Mouse (Mus musculus) ZHBTc4 (cell line): ENCODE results near the gene Spen.

Source experiments
- DNase-seq: peaks from one replicate; pipeline ENCODE4 v3.0.0-alpha.2; 2011; ENCODE audit warnings: low read depth, low spot score

Spen gene

DNA sequence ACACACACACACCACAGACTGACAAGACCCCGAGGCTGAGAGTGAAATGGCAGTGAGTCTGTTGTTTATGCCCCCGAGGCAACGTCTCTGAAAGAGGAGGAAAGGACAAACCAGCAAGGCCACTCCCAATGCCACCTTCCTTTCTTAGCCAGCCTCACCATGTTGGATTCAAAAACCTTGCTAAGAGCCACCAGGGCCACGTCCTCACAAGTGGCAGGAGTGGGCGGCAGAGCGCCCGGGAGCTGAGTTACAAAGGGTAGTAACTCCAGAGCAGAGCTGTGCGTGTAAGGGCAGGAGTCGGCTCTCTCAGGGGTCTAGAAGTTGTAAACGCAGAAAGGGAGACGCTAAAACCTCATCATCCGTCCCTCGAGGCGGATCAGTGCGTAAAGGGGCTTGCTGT lies 7.4 kb downstream of the Spen start:
- DNase-seq, result no peak

DNA sequence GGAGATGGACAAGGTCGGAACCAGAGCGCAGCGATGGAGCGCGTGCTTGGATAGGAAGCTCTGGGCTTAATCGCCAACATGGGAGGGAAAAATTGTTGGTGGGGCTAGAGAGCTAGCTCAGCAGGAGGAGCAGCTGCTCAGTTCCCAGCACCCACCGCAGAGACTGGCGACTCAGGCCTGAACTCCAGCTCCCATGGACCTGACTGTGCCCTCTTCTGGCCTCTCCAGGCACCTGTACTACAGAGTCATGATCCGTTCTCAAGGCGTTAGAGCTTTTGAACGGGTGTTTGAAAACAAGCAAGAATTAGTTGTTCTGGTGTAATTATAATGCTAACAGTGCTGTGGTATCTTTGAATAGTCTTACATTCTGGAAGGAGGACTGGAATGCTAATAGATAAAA lies 9.5 kb downstream of the Spen start:
- peak; percentile 70 for DNase-seq

DNA sequence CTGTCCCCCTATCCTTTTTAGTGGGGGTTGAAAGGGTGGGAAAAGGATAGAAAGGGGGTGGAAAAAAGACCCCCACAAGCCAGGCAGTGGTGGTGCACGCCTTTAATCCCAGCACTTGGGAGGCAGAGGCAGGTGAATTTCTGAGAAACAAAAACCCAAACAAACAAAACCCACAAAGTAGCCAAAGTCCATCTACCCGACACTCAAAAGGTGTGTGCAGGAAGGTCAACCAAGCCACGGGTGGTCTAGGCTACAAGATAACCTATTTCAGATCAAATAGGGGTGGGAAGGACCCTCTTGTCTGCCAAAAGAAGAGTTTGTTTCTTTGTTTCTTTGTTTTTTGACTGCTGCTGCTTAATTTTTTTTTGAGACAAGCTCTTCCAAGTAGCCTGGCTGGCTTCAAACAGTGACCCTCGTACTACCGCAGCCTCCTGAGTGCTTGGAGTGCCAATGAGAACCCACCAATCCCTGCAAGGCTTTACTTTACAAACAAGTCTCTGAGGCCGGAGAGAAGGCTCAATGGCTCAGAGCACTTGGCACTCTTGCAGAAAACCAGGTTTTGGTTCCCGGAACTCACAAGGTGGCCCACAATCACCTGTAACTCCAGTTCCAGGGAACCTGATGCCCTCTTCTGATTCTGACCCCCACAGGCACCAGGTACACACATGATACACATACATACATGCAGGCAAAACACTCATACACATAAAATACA lies 11.3 kb downstream of the Spen start:
- no peak for DNase-seq

DNA sequence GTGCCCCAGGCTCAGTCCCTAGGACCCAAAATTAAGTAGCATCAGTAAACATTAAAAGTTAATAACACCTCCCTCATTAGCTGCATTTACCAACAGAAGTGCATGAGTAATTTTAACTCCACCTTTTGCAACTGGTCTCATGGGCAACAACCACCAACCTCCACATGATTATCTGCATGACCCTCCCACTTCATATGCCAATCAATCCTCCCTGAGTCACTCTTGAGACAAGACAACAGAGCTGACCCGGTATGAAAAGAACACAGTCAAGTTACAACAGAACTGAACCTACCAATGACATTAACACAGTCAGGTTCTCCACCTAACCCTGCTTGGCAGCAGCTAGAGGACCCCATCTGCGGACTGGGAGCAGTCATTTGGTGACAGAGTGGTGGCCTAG lies 12.5 kb downstream of the Spen start:
- DNase-seq, result no peak

DNA sequence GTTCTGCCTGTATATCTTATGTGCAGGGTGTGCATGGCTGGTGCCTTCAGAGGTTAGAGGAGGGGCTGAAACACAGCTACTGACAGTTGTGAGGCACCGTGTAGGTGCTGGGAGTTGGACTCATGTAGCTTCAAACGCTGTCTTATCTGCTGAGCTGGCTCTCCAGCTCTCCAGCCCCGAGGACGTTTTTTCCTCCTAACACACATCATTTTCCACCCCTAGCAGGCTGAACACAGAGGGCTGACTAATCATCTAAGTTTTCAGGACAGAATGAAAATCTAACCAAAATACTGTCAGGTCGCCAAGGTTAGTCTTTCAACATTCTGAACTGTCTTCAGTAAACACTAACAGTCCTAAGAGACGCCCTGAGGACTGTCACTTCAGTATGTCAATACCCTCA lies 13.7 kb downstream of the Spen start:
- no peak for DNase-seq

DNA sequence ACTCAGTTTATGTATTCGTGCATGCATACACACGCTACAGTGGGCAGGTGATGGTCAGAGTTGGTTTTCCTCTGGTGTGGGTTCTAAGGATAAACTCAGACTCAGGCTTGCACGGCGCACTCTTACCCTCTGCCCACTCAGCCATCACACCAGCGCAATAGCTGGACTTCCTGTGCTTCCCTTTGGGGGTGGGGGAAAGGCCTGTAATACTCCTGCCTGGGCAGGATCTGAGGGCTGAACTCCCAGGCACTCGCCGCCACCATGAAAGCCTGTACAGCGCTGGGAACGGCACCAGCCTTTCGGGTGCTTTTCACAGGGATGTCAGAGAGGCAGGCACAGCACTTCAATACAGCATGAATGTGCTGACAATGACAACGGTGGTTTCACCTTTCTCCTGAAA lies 15.3 kb downstream of the Spen start:
- DNase-seq, result no peak

DNA sequence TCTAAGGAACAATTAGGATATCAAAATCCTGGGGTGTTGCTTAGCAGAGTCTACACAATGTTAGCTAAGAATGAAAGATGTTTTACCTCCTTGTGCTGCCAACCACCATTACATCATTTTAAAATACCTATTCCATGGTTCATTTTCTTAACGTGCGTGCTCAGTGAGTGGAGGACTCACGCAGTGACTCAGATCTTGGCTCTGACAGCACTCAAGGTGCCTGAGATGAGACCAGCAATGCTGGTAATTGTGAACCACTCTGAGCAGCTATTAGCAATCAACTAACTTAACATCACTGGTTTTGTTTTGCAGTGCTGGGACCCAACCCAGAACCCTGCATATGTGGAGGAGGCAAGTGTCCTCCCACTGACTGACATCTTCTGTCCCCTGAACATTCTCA lies 20.0 kb downstream of the Spen start:
- no peak for DNase-seq

DNA sequence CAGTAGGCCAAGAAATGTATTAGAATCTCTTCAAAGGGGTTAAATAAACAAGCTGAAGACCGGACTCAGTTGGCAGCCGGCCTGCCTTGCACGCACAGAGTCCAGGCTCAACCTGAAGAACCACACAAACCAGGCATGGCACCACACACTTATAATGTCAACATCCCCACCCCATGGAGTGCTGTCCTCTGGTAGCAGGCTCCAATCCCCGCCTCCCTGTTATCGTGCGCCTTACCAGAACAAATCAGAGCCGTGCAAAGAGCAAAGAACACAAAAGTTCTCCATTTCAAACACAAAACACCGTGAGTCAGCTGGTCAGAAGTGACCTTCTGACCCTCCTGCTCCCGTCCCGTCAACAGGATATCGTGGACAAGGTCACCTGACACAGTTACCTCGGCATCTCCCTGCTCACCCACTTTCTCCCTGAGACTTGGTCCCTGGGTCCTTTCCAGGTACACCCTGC lies 24.2 kb downstream of the Spen start:
- DNase-seq, result peak; percentile 32

DNA sequence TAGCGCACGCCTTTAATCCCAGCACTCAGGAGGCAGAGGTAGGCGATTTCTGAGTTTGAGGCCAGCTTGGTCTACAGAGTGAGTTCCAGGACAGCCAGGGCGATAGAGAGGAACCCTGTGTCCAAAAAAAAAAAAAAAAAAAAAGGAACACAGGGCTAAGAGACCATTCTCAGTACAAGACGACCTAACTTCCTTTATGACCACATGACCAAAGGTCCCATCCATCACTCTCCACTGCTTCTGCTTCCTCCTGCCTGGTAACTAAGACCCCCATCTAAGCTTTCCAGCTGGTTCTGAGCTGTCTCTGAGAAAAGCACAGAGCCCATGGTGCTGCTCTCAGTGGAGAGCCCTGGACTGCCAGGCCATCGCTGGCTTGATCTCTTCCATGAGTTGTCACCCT lies 26.3 kb downstream of the Spen start:
- DNase-seq, result no peak

DNA sequence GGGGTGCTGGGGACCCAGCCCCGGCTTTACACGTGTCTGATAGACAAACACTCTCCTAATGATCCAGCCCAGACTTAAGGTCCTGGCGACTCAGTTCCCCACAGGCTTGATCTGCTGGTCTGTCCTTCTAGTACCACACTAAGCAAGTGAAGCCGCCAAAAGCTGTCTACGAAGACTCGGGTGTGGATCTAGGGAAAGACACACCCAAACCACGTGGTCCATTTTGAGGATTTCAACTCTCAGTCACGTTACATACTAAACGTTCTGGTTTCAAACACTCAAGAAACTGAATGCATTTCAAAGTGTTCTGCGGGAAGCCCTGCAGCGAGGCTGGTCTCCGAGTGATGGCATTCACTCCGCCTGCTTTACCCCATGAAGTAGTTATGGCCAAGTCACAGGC lies 27.9 kb downstream of the Spen start:
- peak; percentile 60 for DNase-seq

DNA sequence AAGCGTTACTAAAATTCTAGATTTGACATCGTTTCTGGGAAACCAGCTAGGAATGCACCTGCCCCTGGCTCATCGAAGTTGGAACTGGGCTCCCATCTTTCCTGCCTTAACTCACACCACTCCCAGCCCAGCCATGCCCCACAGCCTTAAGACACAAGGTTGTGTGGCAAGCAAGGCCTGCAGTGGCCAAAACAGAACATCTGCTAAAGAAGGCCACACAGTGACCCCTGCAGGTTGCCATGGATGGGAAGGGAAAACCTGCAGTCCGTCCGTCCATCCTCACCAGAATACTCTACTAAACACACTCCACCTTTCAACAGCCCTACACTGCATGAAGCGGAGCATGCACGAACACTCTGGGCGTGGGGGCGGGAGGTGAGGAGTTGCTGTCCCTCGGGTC lies 31.5 kb downstream of the Spen start:
- DNase-seq, result peak; percentile 30

DNA sequence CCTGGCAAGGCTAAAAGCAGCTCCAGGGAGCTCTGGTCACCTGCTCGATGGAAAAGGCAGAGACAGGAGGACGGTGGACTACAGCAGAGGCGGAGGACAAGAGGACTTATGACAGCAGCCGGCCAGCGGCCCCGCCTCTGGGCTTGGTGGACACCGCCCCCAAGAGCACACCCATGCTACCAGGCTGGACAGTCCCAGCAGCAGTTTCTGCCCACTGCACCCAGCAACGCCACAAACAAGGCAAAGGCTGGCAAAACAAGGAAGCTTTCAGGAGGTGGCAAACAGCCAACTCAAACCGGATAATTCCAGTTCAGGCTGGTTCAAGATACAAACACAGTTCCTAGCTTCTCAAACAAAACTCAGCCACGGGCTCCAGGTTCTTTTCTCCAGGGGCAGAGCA lies 32.0 kb downstream of the Spen start:
- peak; percentile 90 for DNase-seq

DNA sequence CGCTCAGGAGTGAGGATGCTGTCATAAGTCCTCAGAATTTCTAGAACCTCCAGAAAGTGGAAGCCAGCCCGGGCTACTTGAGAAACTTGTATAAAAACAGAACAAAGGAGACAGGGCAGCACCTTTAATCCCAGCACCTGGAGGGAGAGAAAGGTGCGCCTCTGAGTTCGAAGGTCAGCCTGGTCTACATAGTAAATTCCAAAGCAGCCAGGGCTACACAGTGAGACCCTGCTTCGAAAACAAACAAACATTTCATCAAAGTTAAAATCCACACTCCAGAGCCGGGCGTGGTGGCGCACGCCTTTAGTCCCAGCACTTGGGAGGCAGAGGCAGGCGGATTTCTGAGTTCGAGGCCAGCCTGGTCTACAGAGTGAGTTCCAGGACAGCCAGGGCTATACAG lies 32.6 kb downstream of the Spen start:
- peak; percentile 54 for DNase-seq

DNA sequence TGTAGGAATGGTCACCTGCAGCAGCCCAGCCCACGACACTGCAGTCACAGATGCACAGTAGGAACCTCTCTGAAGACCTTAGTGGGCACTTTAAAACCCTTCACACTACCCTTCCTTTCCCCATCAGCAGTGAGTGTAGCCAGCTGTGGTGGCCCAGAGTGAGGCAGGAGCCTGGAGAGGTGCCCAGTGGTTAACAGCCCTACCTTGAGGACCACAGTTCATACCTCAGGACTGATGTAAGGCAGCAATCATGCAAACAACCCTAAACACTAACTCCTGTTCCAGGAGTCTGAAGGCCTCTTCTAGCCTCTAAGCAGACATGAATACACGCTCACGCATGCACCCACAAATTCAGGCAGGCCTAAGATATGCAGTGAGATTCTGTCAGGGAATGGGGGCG lies 33.9 kb downstream of the Spen start:
- DNase-seq, result no peak

DNA sequence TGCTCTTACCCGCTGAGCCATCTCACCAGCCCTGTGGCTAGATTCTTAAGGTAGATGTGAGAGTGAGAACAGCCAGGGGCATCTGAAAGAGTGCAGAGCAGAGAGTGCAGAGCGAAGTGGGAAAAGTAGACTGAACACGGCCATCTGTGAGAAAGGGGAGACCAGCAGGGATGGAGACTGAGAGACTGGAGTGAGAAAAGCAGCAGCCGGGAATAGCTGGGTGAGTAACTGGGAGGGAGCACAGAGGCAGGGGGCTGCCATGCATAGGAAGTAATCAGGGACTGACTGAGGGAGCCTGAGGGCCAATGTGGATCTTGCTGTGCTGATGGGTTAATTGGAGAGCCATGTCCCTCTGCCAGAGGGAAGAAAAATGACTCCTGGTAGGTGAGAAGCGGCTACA lies 35.7 kb downstream of the Spen start:
- DNase-seq, result no peak

DNA sequence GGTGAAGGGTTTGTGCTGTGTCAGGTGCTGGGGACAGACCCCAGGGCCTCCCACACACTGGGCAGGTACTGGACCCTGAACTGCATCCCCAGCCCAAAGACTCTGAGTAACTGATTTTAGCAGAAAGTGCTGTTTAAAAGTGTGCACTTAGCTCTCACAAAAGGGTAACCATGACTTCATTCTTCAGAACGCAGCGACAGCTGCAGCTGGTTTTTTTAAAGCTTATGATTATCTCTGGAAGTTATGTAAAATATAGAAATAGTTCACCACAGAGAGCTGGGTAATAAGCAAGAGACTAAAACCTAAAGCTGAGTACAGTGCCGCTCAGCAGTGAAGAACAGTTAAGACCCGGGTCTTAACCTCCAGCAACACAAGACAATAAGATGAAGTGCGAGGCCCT lies 37.3 kb downstream of the Spen start:
- DNase-seq, result no peak

DNA sequence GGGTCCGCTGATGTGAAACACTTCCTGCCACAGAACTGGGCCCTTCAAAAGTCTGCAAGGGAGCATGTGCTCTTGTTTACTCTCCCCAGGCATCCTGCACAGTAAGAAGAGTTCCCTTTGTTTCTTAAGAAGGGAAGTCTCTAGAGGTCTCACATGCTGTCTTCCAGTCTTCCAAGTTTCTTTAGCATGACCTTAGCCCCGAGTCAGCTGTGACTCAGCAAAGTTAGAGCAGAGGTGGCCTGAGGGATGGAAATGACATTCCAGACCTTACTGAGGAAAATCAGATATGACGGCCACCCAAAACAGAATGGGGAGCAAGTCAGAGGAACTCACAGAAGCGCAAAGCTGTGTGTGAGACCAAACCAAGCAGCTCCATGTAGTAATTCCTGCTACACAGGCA lies 37.8 kb downstream of the Spen start:
- no peak for DNase-seq

DNA sequence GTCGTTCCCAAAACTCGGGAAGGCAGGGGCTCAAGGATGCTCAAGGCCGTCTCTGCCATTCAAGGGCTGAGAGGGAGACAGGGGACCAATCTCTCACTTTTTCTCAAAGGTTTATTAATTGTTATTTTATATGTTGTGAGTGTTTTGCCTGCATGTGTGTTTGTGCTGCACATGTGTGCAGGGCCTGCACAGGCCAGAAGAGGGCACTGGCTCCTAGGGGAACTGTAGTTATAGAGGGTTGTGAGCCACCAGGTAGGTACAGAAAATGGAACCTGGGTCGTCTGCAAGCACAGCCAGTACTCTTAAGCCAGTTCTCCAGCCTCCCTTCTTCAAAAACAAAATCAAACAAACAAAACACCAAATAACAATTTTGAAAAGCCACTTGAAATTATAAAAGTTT lies 49.7 kb downstream of the Spen start:
- no peak for DNase-seq

DNA sequence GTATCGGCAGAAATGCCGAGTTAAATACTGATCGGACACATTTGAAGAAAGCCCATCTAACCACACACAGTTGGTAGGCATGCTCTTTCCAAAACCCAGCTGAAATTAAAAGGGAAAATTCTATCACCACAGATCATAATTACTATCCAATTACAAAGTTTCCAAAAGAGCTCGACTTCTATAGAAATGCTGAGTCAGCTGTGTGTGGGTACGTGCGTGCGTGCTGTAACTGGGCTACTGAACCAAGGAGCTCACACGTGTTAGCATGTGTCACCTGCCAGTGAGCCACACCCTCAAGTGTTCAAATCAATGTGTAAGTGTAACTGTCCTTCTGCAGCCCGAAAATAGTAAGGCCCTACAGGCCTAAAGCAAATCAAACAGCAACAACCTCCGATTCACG lies 50.8 kb downstream of the Spen start:
- DNase-seq, result no peak

DNA sequence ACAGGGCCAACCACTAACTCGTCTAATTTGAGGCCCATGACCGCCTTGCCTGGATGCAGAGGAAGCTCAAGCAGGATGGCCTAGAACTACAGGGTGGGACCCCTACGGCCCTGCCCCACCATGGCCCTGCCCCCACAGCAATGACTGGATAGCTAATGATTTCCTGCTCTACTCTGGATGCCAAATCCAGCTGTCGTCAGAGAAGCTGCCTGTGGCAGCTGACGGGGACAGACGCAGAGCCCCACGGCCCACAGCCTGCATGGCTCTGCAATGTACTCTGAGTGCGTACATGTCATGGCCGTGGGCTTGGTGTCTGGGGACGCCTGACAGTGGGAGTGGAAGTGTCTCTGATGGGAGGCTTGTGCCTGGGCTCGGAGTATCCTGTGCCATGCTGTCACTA lies 54.3 kb downstream of the Spen start:
- no peak for DNase-seq

DNA sequence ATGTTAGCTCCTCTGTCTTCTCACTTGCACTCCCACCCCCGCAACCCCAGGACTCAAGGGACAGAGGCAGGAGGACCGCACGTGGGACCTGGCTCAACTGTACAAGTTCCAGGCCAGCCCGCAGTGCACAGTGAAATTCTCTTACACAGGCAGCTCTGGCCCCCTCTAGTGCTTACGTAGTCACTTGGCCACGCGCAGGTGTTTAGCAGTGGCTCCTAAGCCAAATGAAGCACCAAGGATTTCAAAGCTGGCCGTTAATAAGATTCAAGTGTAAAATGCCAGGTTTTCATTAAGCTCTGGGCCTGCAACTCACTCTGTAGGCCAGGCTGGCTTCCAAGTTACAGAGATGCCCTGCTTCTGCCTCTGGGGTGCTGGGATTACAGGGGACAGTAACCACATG lies 59.0 kb downstream of the Spen start:
- peak; percentile 72 for DNase-seq

DNA sequence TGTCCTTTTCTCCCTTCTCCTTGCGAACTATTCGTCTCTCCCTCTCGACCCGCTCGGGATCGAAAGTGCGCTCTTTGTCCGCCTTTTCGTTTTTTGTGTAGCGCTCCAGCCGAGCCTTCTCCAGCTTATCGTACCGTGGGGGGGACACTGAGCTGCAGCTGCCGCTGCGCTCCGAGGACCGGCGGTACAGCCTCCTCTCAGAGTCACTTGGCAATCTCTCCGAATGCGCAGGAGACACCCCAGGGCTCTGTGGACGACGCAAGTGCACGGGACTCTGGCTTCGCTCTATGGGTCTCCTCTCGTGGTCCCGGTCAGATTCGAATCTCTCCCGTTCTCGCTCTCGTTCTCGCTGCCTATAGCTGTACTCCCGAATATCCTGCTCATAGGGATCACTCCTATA lies 59.6 kb downstream of the Spen start:
- DNase-seq, result no peak

DNA sequence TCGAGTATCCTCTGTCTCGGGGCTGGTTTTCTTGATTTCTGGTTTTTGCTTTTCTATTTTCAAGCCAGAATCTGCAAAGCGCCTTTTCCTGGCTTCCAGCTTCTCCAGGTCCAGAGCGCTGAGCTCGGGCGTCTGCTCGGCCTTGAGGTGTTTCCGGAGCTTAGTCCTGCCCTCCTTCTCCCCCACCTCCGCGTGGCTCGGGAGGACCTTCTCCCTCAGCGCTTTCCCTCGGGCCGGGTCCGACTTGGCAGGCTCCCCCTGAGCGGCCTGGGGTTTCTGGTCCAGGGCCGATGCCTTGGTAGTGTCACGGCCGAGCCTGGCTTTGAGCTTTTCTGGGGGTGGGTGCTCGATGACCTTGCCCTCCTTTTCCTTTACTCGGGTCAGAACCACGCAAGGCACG lies 60.2 kb downstream of the Spen start:
- no peak for DNase-seq

DNA sequence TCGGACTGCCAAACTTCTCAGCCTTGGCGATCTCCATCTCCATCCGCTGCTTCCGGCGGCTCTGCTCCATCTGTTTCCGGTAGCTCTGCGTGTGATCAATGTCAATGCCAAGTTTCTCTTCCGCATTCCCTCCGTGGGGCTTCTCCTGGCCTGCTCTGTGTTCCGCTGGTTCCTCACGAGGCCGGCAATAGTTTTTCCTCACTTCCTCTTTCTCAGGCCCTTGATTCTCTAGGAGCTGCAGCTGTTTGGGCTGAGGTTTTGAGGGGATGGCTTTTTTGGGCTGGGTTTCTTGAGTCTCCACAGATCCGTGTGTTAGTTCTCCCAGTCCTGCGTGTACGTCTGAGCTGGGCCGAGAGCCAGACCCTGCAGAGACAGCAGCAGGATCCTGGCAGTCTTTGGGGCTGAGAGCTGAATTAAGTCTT lies 60.7 kb downstream of the Spen start:
- DNase-seq, result peak; percentile 72
